Mouse (Mus musculus) spleen, postnatal 0 days (tissue): Measurements from ENCODE around the gene Lce1b. TPM values are rescaled to one million over a fixed set of nuclear protein-coding genes. Genes with fewer than 3 reads are reported as not detected.

Source experiments
- polyA plus RNA-seq: library from polyadenylated mRNA; unstranded; fragments of >200 nt; fragmentation: Nextera tagmentation; extraction: Ambion mirVana; gene quantifications from 2 replicates; pipeline ENCODE4 v1.2.1, GENCODE M21; 2015

Lce1b gene
- polyA plus RNA-seq, result not detected in 2 replicates

DNA sequence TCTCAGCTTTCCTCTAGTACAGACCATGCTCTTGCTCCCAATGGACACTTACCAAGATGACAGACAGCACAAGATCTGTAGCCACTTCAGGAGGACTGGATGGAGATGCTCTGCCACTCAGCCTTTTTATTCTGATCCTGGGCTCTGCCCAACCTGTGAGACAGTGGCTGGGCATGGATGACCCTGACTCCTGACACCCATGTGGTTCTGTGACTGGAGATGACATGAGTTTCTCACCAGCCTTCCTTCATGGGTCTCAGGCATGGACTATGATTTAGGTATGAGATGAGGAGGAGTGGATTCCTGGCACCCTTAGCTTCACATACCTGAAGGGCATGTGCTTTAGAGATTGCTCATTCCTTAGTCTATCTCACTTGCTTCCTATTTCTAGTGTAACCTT is at the start of gene Lce1b:
Gene Lce1b, minus strand, starts transcription at position 101 of the 400 bp plus-strand sequence.

DNA sequence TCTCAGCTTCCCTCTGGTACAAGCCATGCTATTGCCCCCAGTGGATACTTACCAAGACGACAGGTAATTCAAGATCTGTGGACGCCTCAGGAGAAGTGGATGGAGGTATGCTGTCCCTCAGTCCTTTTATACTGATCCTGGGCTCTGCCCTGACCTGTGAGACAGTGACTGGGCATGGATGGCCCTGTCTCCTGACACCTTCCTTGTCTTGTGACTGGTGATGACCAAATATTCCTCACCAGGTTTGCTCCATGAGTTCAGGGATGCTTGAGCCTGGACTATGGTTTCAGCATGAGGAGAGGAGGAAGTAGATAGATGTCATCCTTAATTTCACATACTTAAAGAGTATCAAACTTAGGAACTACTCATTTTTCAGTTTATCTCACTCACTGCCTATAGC is 30.4 kb upstream of the Lce1b start, which contains the start of gene Lce1d:
Gene Lce1d, minus strand, starts transcription at position 101 of the 400 bp plus-strand sequence.

DNA sequence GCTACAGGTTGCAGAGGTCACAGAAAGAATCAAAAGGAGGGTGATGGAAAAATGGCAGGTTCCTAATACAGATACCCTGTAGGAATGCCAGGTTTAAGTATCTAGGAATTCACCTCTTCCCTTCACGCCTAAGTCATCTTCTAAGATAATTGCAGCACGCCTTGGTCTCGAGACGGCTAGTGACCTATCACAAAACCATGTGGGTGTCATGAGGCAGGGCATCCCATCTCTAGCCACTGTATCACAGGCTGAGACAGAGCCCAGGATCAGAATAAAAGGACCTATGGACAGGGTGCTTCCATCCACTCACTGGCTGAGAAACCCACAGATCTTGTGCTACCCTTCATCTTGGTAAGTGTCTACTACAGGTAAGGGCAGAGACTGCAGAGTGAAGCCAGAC is 22.2 kb upstream of the Lce1b start, which contains the start of gene Lce1c:
Gene Lce1c, plus strand, starts transcription at position 301 of the 400 bp plus-strand sequence.

DNA sequence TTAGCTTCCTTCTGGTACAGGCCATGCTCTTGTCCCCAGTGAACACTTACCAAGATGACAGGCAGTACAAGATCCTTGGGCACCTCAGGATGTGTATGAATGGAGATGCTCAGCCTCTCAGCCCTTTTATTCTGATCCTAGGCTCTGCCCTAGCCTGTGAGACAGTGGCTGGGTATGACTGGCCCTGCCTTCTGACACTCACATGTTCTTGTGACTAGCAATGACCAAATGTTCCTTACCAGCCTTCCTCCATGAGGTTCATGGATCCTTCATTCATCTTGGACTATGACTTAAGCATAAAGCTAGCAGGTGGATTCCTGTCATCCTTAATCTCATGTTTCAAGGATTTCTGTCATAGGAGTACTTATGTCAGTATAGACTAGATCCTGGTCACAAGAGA is 13.5 kb upstream of the Lce1b start, which contains the start of gene Lce1a2:
Gene Lce1a2, minus strand, starts transcription at position 101 of the 400 bp plus-strand sequence.

DNA sequence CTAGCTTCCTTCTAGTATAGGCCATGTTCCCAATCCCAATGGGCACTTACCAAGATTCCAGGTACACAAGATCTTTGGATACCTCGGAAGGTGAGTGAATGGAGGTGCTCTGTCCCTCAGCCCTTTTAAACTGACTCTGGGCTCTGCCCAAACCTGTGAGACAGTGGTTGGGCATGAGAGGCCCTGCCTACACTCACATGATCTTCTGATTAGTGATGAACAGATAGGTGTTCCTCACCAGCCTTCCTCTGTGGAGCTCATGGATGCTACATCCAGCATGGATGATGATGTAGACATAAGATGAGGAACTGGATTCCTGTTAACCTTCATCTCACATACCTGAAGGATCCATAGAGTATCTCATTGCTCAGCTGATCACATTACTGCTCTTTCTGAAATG is 8.5 kb downstream of the Lce1b start, which contains the start of gene Lce1a1:
Gene Lce1a1, minus strand, starts transcription at position 101 of the 400 bp plus-strand sequence.

DNA sequence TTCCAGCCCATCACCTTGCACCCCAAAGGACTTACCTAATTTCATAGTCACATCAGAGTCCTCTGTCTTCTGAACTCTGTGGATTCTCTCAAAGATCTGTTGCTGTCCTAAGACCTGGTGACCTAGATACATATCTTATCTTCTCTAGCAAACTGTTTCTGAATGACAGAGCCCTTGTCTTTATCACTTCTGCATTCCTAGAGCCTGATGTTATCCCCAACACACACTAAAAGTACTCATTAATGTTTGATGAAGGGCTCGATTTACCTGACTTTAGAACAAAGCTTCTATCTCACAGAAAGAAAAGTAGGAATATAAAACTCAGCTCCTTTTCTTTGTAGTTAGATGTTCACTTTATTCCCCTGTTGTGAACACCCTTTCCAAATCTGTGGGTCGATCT is 35.2 kb downstream of the Lce1b start, which contains the start of gene Lce6a:
Gene Lce6a, minus strand, starts transcription at position 101 of the 400 bp plus-strand sequence.

DNA sequence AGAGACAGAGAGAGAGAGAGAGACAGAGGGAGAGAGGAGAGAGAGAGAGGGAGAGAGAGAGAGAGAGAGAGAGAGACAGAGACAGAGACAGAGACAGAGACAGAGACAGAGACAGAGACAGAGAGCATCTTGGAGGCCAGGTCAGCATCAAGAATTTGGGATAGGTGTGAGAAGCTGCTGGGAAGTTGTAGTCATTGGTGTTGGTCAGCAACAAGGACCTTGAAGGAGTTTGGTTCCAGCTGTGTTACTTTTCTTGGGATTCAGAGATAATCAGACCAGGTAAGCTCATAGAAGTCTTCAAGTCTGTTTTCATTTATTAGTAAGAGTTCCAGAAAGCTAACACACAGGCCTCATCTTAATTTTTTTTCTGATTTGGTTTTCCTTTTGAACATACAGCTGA is 49.3 kb downstream of the Lce1b start, which contains the start of gene 2210017I01Rik:
Gene 2210017I01Rik, minus strand, starts transcription at position 101 of the 400 bp plus-strand sequence.

Other genes starting within 250 kb of the Lce1b start
- not detected in 2 replicates for gene Sprr2i, start 248.9 kb downstream of the Lce1b start, polyA plus RNA-seq
- gene Sprr2j-ps, start 238.8 kb downstream of the Lce1b start, polyA plus RNA-seq, result not detected in 2 replicates
- 6.8 and 7.6 TPM in 2 replicates for gene Gm9774, start 227.5 kb downstream of the Lce1b start, polyA plus RNA-seq
- not detected in 2 replicates for gene Sprr2k, start 224.3 kb downstream of the Lce1b start, polyA plus RNA-seq
- not detected in 2 replicates for gene Sprr1b, start 218.1 kb downstream of the Lce1b start, polyA plus RNA-seq
- 0.11 TPM in 1 of 2 replicates, not detected in the other for gene Sprr3, start 198.2 kb downstream of the Lce1b start, polyA plus RNA-seq
- gene Sprr1a, start 171.0 kb downstream of the Lce1b start, polyA plus RNA-seq, result 0.17 TPM in 1 of 2 replicates, not detected in the other
- gene Sprr4, start 156.4 kb downstream of the Lce1b start, polyA plus RNA-seq, result not detected in 2 replicates
- not detected in 2 replicates for gene 2310046K23Rik, start 122.4 kb downstream of the Lce1b start, polyA plus RNA-seq
- 0.12 and 0.19 TPM in 2 replicates for gene Ivl, start 83.2 kb downstream of the Lce1b start, polyA plus RNA-seq
- not detected in 2 replicates for gene Smcp, start 67.9 kb downstream of the Lce1b start, polyA plus RNA-seq
- not detected in 2 replicates for gene 2210017I01Rik, start 49.4 kb downstream of the Lce1b start, polyA plus RNA-seq
- not detected in 2 replicates for gene Lce6a, start 35.3 kb downstream of the Lce1b start, polyA plus RNA-seq
- not detected in 2 replicates for gene Lce1a1, start 8.6 kb downstream of the Lce1b start, polyA plus RNA-seq
- gene Lce1a2, start 13.4 kb upstream of the Lce1b start, polyA plus RNA-seq, result not detected in 2 replicates
- gene Lce1c, start 22.3 kb upstream of the Lce1b start, polyA plus RNA-seq, result 0.17 TPM in 1 of 2 replicates, not detected in the other
- not detected in 2 replicates for gene Lce1d, start 30.3 kb upstream of the Lce1b start, polyA plus RNA-seq
- not detected in 2 replicates for gene Lce1e, start 52.1 kb upstream of the Lce1b start, polyA plus RNA-seq
- gene Lce1f, start 63.4 kb upstream of the Lce1b start, polyA plus RNA-seq, result not detected in 2 replicates
- not detected in 2 replicates for gene Gm38119, start 82.2 kb upstream of the Lce1b start, polyA plus RNA-seq
- gene Lce1g, start 95.4 kb upstream of the Lce1b start, polyA plus RNA-seq, result not detected in 2 replicates
- not detected in 2 replicates for gene Lce1h, start 108.1 kb upstream of the Lce1b start, polyA plus RNA-seq
- not detected in 2 replicates for gene Lce1i, start 122.0 kb upstream of the Lce1b start, polyA plus RNA-seq
- gene Lce1j, start 133.6 kb upstream of the Lce1b start, polyA plus RNA-seq, result not detected in 2 replicates
- not detected in 2 replicates for gene Lce1k, start 151.0 kb upstream of the Lce1b start, polyA plus RNA-seq
- not detected in 2 replicates for gene Kprp, start 170.3 kb upstream of the Lce1b start, polyA plus RNA-seq
- gene Lce1l, start 194.4 kb upstream of the Lce1b start, polyA plus RNA-seq, result not detected in 2 replicates
- not detected in 2 replicates for gene 2310050C09Rik, start 213.3 kb upstream of the Lce1b start, polyA plus RNA-seq